Mouse (Mus musculus) adrenal gland, postnatal 25 days (tissue): Measurements from ENCODE around the gene Rab11fip3. TPM values are rescaled to one million over a fixed set of nuclear protein-coding genes. Genes with fewer than 3 reads are reported as not detected.

Experiments
- DNase-seq: peaks from one replicate; pipeline ENCODE4 v3.0.0; 2021; ENCODE audit warnings: mixed read lengths
- total RNA-seq: library from RNA; stranded (reverse); gene quantifications from 2 replicates; pipeline ENCODE4 v1.2.3, GENCODE M21; 2021

Gene Rab11fip3
- total RNA-seq, 1 experiment from 2014 or later: 22.7 TPM

- DNase-seq: no peak
These were observed 114.7 kb downstream of the Rab11fip3 start for GRCm38 (mm10) chr17:25954671-25955070.

- no peak for DNase-seq
These were observed 116.2 kb downstream of the Rab11fip3 start for GRCm38 (mm10) chr17:25953161-25953560.

GRCm38 (mm10) chr17:25951803-25952623 is 117.3 kb downstream of the Rab11fip3 start, which contains the start of gene A930017K11Rik:
Gene A930017K11Rik, minus strand, starts transcription at chr17:25952565.
- no peak for DNase-seq

- no peak for DNase-seq
These were observed 118.0 kb downstream of the Rab11fip3 start for GRCm38 (mm10) chr17:25951225-25951802.

- DNase-seq: no peak
These were observed 118.6 kb downstream of the Rab11fip3 start for GRCm38 (mm10) chr17:25950706-25951105.

- DNase-seq: no peak
These were observed 119.4 kb downstream of the Rab11fip3 start for GRCm38 (mm10) chr17:25949981-25950380.

- DNase-seq: no peak
These were observed 121.3 kb downstream of the Rab11fip3 start for GRCm38 (mm10) chr17:25948051-25948450.

GRCm38 (mm10) chr17:25947576-25947975 is 121.8 kb downstream of the Rab11fip3 start:
- DNase-seq: no peak

GRCm38 (mm10) chr17:25946891-25947290 is 122.5 kb downstream of the Rab11fip3 start:
- no peak for DNase-seq

GRCm38 (mm10) chr17:25946349-25946748 is 123.0 kb downstream of the Rab11fip3 start:
- no peak for DNase-seq

- DNase-seq: peak; percentile 38
These were observed 123.7 kb downstream of the Rab11fip3 start for GRCm38 (mm10) chr17:25945517-25946155.

- DNase-seq: no peak
These were observed 124.8 kb downstream of the Rab11fip3 start, which contains the start of the genes Pigq and Nhlrc4 for GRCm38 (mm10) chr17:25944366-25945163. Gene Pigq, minus strand, starts transcription at chr17:25944936. Gene Nhlrc4, minus strand, starts transcription at chr17:25944961.

GRCm38 (mm10) chr17:25943769-25944168 is 125.6 kb downstream of the Rab11fip3 start:
- no peak for DNase-seq

- no peak for DNase-seq
These were observed 126.1 kb downstream of the Rab11fip3 start for GRCm38 (mm10) chr17:25943221-25943620.

GRCm38 (mm10) chr17:25942597-25943151 is 126.7 kb downstream of the Rab11fip3 start:
- DNase-seq: no peak

- peak; percentile 84 for DNase-seq
These were observed 127.7 kb downstream of the Rab11fip3 start for GRCm38 (mm10) chr17:25941511-25942241.

Other genes with a start within 250 kb of the Rab11fip3 start
- 24.9 and 25.4 TPM in 2 replicates for gene Wdr24, start 245.9 kb downstream of the Rab11fip3 start, total RNA-seq
- gene Jmjd8, start 240.7 kb downstream of the Rab11fip3 start, total RNA-seq: 92.9 and 104 TPM in 2 replicates
- 182 and 205 TPM in 2 replicates for gene Stub1, start 236.2 kb downstream of the Rab11fip3 start, total RNA-seq
- gene Rhbdl1, start 232.3 kb downstream of the Rab11fip3 start, total RNA-seq: 15.4 and 20.2 TPM in 2 replicates
- 12.8 and 26.6 TPM in 2 replicates for gene Gm20683, start 227.8 kb downstream of the Rab11fip3 start, total RNA-seq
- gene Rhot2, start 224.7 kb downstream of the Rab11fip3 start, total RNA-seq: 124 and 130 TPM in 2 replicates
- 26.7 and 28.0 TPM in 2 replicates for gene Wdr90, start 208.1 kb downstream of the Rab11fip3 start, total RNA-seq
- 479 and 493 TPM in 2 replicates for gene Mcrip2, start 200.8 kb downstream of the Rab11fip3 start, total RNA-seq
- 116 and 144 TPM in 2 replicates for gene Mettl26, start 194.5 kb downstream of the Rab11fip3 start, total RNA-seq
- gene Wfikkn1, start 188.7 kb downstream of the Rab11fip3 start, total RNA-seq: 2.7 and 3.3 TPM in 2 replicates
- 33.0 and 36.9 TPM in 2 replicates for gene Rab40c, start 149.8 kb downstream of the Rab11fip3 start, total RNA-seq
- 110 and 113 TPM in 2 replicates for gene Pigq, start 124.6 kb downstream of the Rab11fip3 start, total RNA-seq
- gene Nhlrc4, start 124.6 kb downstream of the Rab11fip3 start, total RNA-seq: not detected in 2 replicates
- gene A930017K11Rik, start 117.0 kb downstream of the Rab11fip3 start, total RNA-seq: not detected in 2 replicates
- 22.8 and 24.5 TPM in 2 replicates for gene Capn15, start 83.8 kb downstream of the Rab11fip3 start, total RNA-seq
- 18.5 and 22.6 TPM in 2 replicates for gene Decr2, start 20.8 kb upstream of the Rab11fip3 start, total RNA-seq
- gene Nme4, start 26.0 kb upstream of the Rab11fip3 start, total RNA-seq: 2.0 and 4.5 TPM in 2 replicates
- 8.6 and 10.8 TPM in 2 replicates for gene Tmem8, start 43.7 kb upstream of the Rab11fip3 start, total RNA-seq
- 80.3 and 83.4 TPM in 2 replicates for gene Mrpl28, start 53.9 kb upstream of the Rab11fip3 start, total RNA-seq
- 40.4 and 42.6 TPM in 2 replicates for gene Axin1, start 69.1 kb upstream of the Rab11fip3 start, total RNA-seq
- 1.6 and 2.3 TPM in 2 replicates for gene Pdia2, start 129.5 kb upstream of the Rab11fip3 start, total RNA-seq
- gene Rgs11, start 133.4 kb upstream of the Rab11fip3 start, total RNA-seq: 39.5 and 57.6 TPM in 2 replicates
- 7.5 and 7.7 TPM in 2 replicates for gene Arhgdig, start 138.2 kb upstream of the Rab11fip3 start, total RNA-seq
- gene Fam234a, start 174.7 kb upstream of the Rab11fip3 start, total RNA-seq: 97.5 and 119 TPM in 2 replicates
- gene Luc7l, start 183.3 kb upstream of the Rab11fip3 start, total RNA-seq: 73.2 and 77.1 TPM in 2 replicates